Mouse (Mus musculus) embryo, embryonic 9.5 days (tissue): ENCODE measurements around the gene Olfr1511.
"Not testable (repeated sequence)": the region's sequence is repeated elsewhere in the genome, so short reads cannot be mapped to it uniquely, and the experiment has no call there.

Experiments
- DNase-seq: peaks from one replicate; pipeline ENCODE4 v3.0.0-alpha.2; 2017; ENCODE audit errors: extremely low spot score

Gene Olfr1511

DNA sequence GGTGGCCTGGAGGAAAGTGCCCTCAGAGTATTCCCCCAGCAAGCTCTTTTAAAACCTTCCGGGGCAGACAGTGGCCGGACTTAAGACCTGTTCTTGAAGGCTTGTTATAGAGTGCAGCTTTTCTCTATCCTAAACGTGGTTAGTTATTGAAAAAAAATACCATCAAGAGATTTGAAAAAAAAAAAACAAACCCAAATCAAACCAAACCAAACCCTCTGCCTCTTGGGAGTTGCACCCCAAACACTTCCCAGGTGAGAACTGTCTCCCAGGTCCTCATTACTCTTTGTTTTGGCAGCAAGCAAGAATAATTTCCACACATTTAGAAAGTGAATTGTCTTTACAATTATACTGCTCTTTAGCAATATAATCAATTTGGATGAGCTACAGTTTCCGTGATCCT is at the start of gene Olfr1511:
Gene Olfr1511 (minus strand): TSS at position 101 of the 400 bp plus-strand sequence.
- DNase-seq, result no peak

DNA sequence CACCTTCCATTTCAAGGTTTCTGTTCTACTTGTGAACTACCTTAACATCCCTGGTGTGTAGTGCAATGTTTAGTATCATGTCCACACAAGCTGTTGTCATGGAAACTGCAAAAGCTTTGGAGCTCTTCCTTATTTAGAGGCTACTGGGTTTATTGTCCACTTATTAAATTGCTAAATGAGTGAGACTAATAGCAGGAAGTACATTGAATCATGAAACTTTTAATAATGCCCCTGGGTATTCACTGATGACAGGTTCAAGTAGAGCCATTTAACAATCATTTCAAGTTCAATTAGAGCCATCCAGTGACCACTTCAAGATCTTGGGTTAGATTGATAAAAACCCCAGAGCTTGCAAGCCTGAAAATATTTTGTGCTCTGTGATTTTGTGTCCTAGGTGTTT is 45.5 kb upstream of the Olfr1511 start, which contains the start of gene Olfr1509:
Gene Olfr1509 (plus strand): TSS at position 301 of the 400 bp plus-strand sequence.
- no peak for DNase-seq

- DNase-seq, result no peak
These were observed 30.5 kb upstream of the Olfr1511 start for GRCm38 (mm10) chr14:52427686-52428085.

DNA sequence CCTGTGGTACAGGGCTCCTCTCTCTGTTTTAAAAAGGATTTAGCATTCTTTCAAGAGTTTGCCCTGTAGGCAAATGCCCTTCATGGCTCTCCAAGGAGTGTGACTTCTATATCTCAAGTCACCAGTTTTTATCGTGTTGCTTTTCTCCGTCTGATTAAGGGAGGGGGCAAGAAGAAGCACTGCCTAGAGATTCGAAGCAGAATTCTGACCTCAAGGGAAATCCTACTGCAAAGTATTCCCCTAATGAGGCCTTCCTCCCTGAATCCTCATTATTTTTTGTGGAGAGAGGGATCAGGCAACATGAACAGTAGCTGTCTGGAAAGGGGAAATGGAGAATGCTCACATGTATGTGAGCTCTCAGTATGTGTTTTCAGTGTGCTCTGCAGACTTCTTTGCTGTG is 17.1 kb upstream of the Olfr1511 start, which contains the start of gene Olfr1510:
Gene Olfr1510 (minus strand): TSS at position 101 of the 400 bp plus-strand sequence.
- DNase-seq, result no peak

- DNase-seq, result not testable (repeated sequence)
These were observed 13.2 kb upstream of the Olfr1511 start for GRCm38 (mm10) chr14:52410142-52410919.

DNA sequence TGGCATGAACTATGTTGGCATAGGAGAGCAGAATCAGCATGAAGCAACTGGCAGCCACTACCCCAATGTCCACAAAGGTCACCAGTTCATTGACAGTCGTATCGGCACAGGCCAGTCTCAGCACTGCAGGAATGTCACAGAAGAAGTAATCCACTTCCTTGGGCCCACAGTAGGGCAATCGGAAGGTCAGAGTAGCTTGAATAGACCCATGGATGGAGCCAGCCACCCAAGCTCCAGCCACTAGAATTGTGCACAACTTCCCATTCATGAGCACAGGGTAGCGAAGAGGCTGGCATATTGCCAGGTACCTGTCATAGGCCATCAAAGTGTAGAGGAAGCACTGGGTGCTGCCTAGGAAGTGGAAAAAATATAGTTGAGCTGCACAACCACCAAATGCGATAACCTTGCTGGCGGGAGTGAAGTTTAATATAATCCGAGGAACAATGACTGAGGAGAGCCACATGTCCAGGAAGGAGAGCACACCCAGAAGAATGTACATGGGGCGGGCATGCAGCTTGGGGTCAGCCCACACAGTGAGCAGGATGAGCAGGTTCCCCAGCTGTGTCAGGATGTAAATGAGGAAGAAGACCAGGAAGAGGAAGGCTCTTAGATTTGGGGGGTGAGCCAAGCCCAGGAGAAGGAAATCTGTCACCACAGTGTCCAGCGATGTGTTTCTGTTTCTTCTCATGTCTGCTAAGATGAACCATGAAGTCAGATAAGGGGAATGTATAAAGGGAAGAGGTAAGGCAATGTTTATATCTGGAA is 6.9 kb downstream of the Olfr1511 start:
- not testable (repeated sequence) for DNase-seq

GRCm38 (mm10) chr14:52379068-52379467 is 18.1 kb downstream of the Olfr1511 start, which contains the start of gene Olfr1512:
Gene Olfr1512 (minus strand): TSS chr14:52379168.
- no peak for DNase-seq

DNA sequence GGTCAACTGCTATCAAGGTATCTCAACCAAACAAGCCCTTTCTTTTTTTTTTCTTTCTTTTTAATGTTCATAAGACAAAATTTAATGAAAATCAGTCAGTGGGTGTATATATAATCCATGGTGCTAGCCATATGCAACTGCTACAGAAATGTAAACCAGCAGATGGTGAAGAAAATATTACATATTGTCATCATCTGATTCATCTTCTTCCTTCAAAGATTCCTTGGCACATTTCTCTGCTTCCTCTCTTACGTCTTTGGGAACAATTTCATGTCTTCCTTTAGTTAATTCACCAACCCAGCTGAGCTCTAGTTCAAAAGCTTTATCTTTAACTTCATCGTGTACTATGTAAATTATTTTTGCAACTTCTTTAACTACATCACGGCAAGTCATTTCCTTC is 28.4 kb downstream of the Olfr1511 start:
- no peak for DNase-seq

DNA sequence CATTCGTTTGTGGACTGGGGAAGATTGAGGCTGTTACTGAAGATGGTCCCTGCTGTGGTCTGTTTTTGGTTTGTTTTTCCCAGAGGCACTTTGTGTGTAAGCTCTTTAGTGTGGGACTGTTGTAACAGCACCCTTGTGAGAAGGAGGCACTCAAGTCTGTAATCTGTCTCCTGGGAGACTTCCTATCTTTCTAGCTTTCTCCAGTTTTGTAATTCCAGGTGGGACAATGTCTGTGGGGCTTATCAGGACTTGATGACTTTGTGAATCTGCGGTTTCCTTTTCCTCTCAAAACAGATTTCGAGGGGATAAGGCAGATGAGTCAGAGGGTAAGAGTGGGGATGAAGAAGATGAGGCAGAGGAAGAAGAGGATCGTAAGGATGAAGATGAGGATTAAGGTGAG is 40.9 kb downstream of the Olfr1511 start, which contains the start of gene Olfr1513:
Gene Olfr1513 (minus strand): TSS at position 101 of the 400 bp plus-strand sequence.
- DNase-seq, result no peak
